Mouse (Mus musculus) CH12.LX (cell line): ENCODE measurements around the gene Snx30. TPM values are rescaled to one million over a fixed set of nuclear protein-coding genes. Genes with fewer than 3 reads are reported as not detected.

ENCODE experiments used
- DNase-seq: peaks from one replicate; pipeline ENCODE4 v3.0.0-alpha.2; 2013; ENCODE audit errors: extremely low read depth
- H3K27ac ChIP-seq: 2 replicates; pipeline ENCODE4 v1.5.1; 2012; ENCODE audit warnings: low read depth, mild to moderate bottlenecking, control low read depth, moderate library complexity; ENCODE audit not compliant: insufficient read depth
- H3K27me3 ChIP-seq: replicated peaks from 2 replicates; pipeline ENCODE3; 2012; ENCODE audit warnings: inconsistent platforms
- H3K36me3 ChIP-seq, 2 experiments: replicated peaks in 1 of 2; 2 replicates each; pipeline versions ENCODE3 to v1.6.1; 2012; ENCODE audit warnings: inconsistent platforms in 1 of 2, low read length in 1 of 2, mild to moderate bottlenecking in 1 of 2, mixed read lengths in 1 of 2, moderate library complexity in 1 of 2; ENCODE audit not compliant: control insufficient read depth in 1 of 2, insufficient read depth in 1 of 2
- H3K4me1 ChIP-seq, 2 experiments: 2 replicates each; pipeline ENCODE4 v1.6.1; 2012; ENCODE audit warnings: inconsistent platforms in 1 of 2, moderate library complexity in 1 of 2; ENCODE audit not compliant: insufficient read depth in 2 of 2, control insufficient read depth in 1 of 2
- H3K4me2 ChIP-seq: 2 replicates; pipeline ENCODE4 v1.6.1; 2012; ENCODE audit warnings: low read depth, mild to moderate bottlenecking, control low read depth; ENCODE audit not compliant: poor library complexity, insufficient read depth, severe bottlenecking
- H3K4me3 ChIP-seq, 3 experiments: fragments of 150-350 bp in 1 of 3; sonication (generic) in 1 of 3; replicated peaks in 1 of 3; 2 replicates each; pipeline versions ENCODE3 to v1.5.1; 2011 to 2012; ENCODE audit warnings: low read depth in 2 of 3, low read length in 2 of 3, mild to moderate bottlenecking in 2 of 3, moderate library complexity in 2 of 3, control low read depth in 1 of 3, improper control_type of control experiment in 1 of 3, inconsistent platforms in 1 of 3, mixed read lengths in 1 of 3; ENCODE audit not compliant: poor library complexity in 1 of 3
- H3K79me2 ChIP-seq: replicated peaks from 2 replicates; pipeline ENCODE4 v1.6.1; 2012; ENCODE audit warnings: mild to moderate bottlenecking, moderate library complexity; ENCODE audit not compliant: control insufficient read depth, poor library complexity, insufficient read depth, severe bottlenecking; ENCODE audit errors: extremely low read depth
- H3K9ac ChIP-seq: 2 replicates; pipeline ENCODE4 v1.6.1; 2012; ENCODE audit warnings: low read depth, mild to moderate bottlenecking, control low read depth, moderate library complexity; ENCODE audit not compliant: insufficient read depth
- H3K9me3 ChIP-seq: replicated peaks from 2 replicates; pipeline ENCODE3; 2012; ENCODE audit warnings: low read length, inconsistent platforms, mixed read lengths
- CHD1 ChIP-seq: IDR thresholded peaks from 2 replicates; pipeline ENCODE4 v1.6.1; 2012; ENCODE audit warnings: low read depth, low read length, improper control_type of control experiment, inconsistent platforms
- JUN ChIP-seq: IDR thresholded peaks from 2 replicates; pipeline ENCODE4 v1.6.1; 2011; ENCODE audit warnings: low read depth, mild to moderate bottlenecking, low read length, improper control_type of control experiment, moderate library complexity; ENCODE audit not compliant: insufficient read depth
- JUND ChIP-seq: conservative IDR thresholded peaks from 2 replicates; pipeline ENCODE4 v1.6.1; 2011; ENCODE audit warnings: low read depth, low read length, improper control_type of control experiment
- MAFK ChIP-seq: IDR thresholded peaks from 2 replicates; pipeline ENCODE4 v1.6.1; 2011; ENCODE audit warnings: low read length, improper control_type of control experiment; ENCODE audit not compliant: insufficient replicate concordance
- MAX ChIP-seq: IDR thresholded peaks from 2 replicates; pipeline ENCODE4 v1.6.1; 2011; ENCODE audit warnings: low read length, improper control_type of control experiment
- MEF2A ChIP-seq: IDR thresholded peaks from 2 replicates; pipeline ENCODE4 v1.6.1; 2014; ENCODE audit warnings: low read depth, mild to moderate bottlenecking, inconsistent platforms, low read length, improper control_type of control experiment, borderline replicate concordance
- MXI1 ChIP-seq: IDR thresholded peaks from 2 replicates; pipeline ENCODE4 v1.6.1; 2011; ENCODE audit warnings: mild to moderate bottlenecking, low read depth, low read length, improper control_type of control experiment
- MYC ChIP-seq: IDR thresholded peaks from 2 replicates; pipeline ENCODE4 v1.6.1; 2011; ENCODE audit warnings: low read depth, mild to moderate bottlenecking, improper control_type of control experiment, low read length
- NELFE ChIP-seq: IDR thresholded peaks from 2 replicates; pipeline ENCODE4 v1.6.1; 2011; ENCODE audit warnings: low read depth, low read length, improper control_type of control experiment
- NRF1 ChIP-seq: IDR thresholded peaks from 2 replicates; pipeline ENCODE4 v1.6.1; 2014; ENCODE audit warnings: low read depth, mild to moderate bottlenecking, inconsistent platforms, low read length, improper control_type of control experiment, moderate library complexity
- PAX5 ChIP-seq: IDR thresholded peaks from 2 replicates; pipeline ENCODE4 v1.6.1; 2012; ENCODE audit warnings: low read length, inconsistent platforms, mixed read lengths
- POLR2A ChIP-seq: IDR thresholded peaks from 2 replicates; pipeline ENCODE4 v1.6.1; 2011; ENCODE audit warnings: low read depth, mild to moderate bottlenecking, improper control_type of control experiment, low read length
- RCOR1 ChIP-seq: conservative IDR thresholded peaks from 2 replicates; pipeline ENCODE4 v1.6.1; 2012; ENCODE audit warnings: low read depth, mild to moderate bottlenecking, inconsistent platforms, low read length, improper control_type of control experiment
- SIN3A ChIP-seq: IDR thresholded peaks from 2 replicates; pipeline ENCODE4 v1.6.1; 2012; ENCODE audit warnings: low read length, improper control_type of control experiment, inconsistent platforms
- SMC3 ChIP-seq: IDR thresholded peaks from 2 replicates; pipeline ENCODE4 v1.6.1; 2011; ENCODE audit warnings: low read depth, low read length, improper control_type of control experiment
- TBP ChIP-seq: conservative IDR thresholded peaks from 2 replicates; pipeline ENCODE4 v1.6.1; 2011; ENCODE audit warnings: low read depth, low read length, improper control_type of control experiment
- TCF12 ChIP-seq: IDR thresholded peaks from 2 replicates; pipeline ENCODE4 v1.6.1; 2014; ENCODE audit warnings: low read depth, mild to moderate bottlenecking, inconsistent platforms, low read length, improper control_type of control experiment
- ZC3H11A ChIP-seq: IDR thresholded peaks from 2 replicates; pipeline ENCODE4 v1.6.1; 2012; ENCODE audit warnings: low read depth, mild to moderate bottlenecking, inconsistent platforms, low read length, improper control_type of control experiment
- ZNF384 ChIP-seq: IDR thresholded peaks from 2 replicates; pipeline ENCODE4 v1.6.1; 2012; ENCODE audit warnings: low read depth, low read length, improper control_type of control experiment, inconsistent platforms
- dilution Hi-C: fragments of 300-500 bp; cut with MboI; formaldehyde crosslinking; loops from 2 replicates; pipeline ENCODE4 v1.14.3; 2020; ENCODE audit warnings: low sequenced_read_pairs; ENCODE audit not compliant: extremely low pct_unique_long_range_greater_than_20kb, extremely low pct_ligation_motif_present
- in situ Hi-C: fragments of 300-500 bp; cut with MboI; formaldehyde crosslinking; loops from 3 replicates; pipeline ENCODE4 v1.14.3; 2019; ENCODE audit warnings: low sequenced_read_pairs, low pct_ligation_motif_present, low pct_unique_long_range_greater_than_20kb, mixed read lengths
- polyA plus RNA-seq: library from polyadenylated mRNA; unstranded; fragments of >175 nt; gene quantifications from 2 replicates; pipeline ENCODE4 v1.2.1, GENCODE M21; 2012; ENCODE audit warnings: low read depth; ENCODE audit not compliant: insufficient read length
- total RNA-seq, 2 experiments: library from RNA; depleted of rRNA; stranded (reverse); fragments of 300-350 nt in 1 of 2; fragments of >200 nt in 1 of 2; gene quantifications; 2 replicates each; pipeline ENCODE4 v1.2.3; 2012 to 2014

Snx30 gene
- total and polyA plus RNA-seq, 3 experiments, result 7.9 to 16.9 (median 8.4) TPM

GRCm38 (mm10) chr4:59878595-59878994, 73.0 kb downstream of the Snx30 start:
- H3K4me1 ChIP-seq, result peaks cover 0 to 24% of the 10 kb centered on the region in 2 experiments; a peak in 2 of 4 replicates
- H3K27me3 ChIP-seq, result no peaks in the 10 kb centered on the region
- in situ Hi-C loops, result loop anchor here (5.0 kb wide), 1 partner anchor 34 kb away; no protein-coding TSS in a partner anchor
- H3K4me2 ChIP-seq, result no peak overlapping the region
- TF ChIP-seq MAFK (no peak), TCF12 (no peak), MEF2A (no peak), POLR2A (no peak), NELFE (no peak), SIN3A (no peak), ZC3H11A (no peak), MXI1 (no peak), SMC3 (no peak), ZNF384 (no peak), JUN (no peak)
- no peak for DNase-seq
- H3K9ac ChIP-seq, result no peak overlapping the region
- no peak overlapping the region for H3K4me3 ChIP-seq
- dilution Hi-C loops, result no loop called here
- peaks cover 8% of the 10 kb centered on the region for H3K9me3 ChIP-seq
- no peaks in the 10 kb centered on the region for H3K79me2 ChIP-seq
- peaks cover 30 to 80% of the 10 kb centered on the region in 2 experiments for H3K36me3 ChIP-seq
- H3K27ac ChIP-seq, result no peak overlapping the region

DNA sequence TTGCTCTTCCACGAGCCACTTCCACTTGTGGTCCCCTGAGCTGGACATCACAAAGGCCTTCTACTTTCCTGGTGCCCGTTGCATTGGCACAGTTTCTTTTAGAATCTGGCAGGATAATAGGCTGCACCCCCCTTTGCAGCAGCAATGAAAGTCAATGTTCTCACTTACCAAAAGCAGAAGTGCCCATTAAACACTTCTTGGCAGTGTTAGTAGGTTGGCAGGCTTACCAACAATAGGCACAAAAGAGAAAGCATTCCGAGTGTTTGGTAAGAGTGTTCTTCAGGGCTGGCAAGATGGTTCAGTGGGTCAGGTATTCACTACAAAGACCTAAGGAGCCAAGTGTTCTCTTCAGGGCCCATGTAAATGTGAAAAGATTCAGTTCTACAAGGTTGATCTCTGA, 73.8 kb downstream of the Snx30 start:
- H3K79me2 ChIP-seq, result no peaks in the 10 kb centered on the region
- no peak for DNase-seq
- no peak overlapping the region for H3K27ac ChIP-seq
- no peaks in the 10 kb centered on the region for H3K27me3 ChIP-seq
- H3K9ac ChIP-seq, result no peak overlapping the region
- no peak overlapping the region for H3K4me3 ChIP-seq
- TF ChIP-seq CHD1 (no peak), TCF12 (no peak), PAX5 (no peak), TBP (no peak), RCOR1 (no peak)
- TF ChIP-seq, all 38 proteins: peak for 0
- Histone ChIP-seq H3K36me3 (peaks cover 30 to 83% of the 10 kb centered on the region in 2 experiments), H3K4me1 (peaks cover 0 to 18% of the 10 kb centered on the region in 2 experiments; a peak in 2 of 4 replicates), H3K4me2 (no peak overlapping the region), H3K9me3 (peaks cover 8% of the 10 kb centered on the region)
- in situ Hi-C loops, result loop anchor here (5.0 kb wide), 1 partner anchor 33 kb away; no protein-coding TSS in a partner anchor
- dilution Hi-C loops, result no loop called here

- H3K4me2 ChIP-seq, result no peak overlapping the region
- TF ChIP-seq JUND, result no peak
- no peak for TF ChIP-seq MAX
- TF ChIP-seq NRF1, result no peak
- TF ChIP-seq MYC, result no peak
- TF ChIP-seq PAX5, result no peak
- TF ChIP-seq MXI1, result no peak
- TF ChIP-seq, all 38 proteins: peak for 0
- Histone ChIP-seq H3K9ac (no peak overlapping the region), H3K4me3 (no peak overlapping the region), H3K27me3 (no peaks in the 10 kb centered on the region), H3K79me2 (no peaks in the 10 kb centered on the region), H3K27ac (no peak overlapping the region), H3K9me3 (peaks cover 8% of the 10 kb centered on the region), H3K36me3 (peaks cover 41 to 91% of the 10 kb centered on the region in 2 experiments), H3K4me1 (peaks cover 0 to 18% of the 10 kb centered on the region in 2 experiments; a peak in 2 of 4 replicates)
- dilution Hi-C loops (no loop called here), in situ Hi-C loops (no loop called here)
- no peak for DNase-seq
These were observed 75.1 kb downstream of the Snx30 start for GRCm38 (mm10) chr4:59880725-59881124.
